Mouse (Mus musculus): ENCODE measurements around the gene Fpr-rs4.
"Not testable (repeated sequence)": the region's sequence is repeated elsewhere in the genome, so short reads cannot be mapped to it uniquely, and the experiment has no call there.

Gene Fpr-rs4

DNA sequence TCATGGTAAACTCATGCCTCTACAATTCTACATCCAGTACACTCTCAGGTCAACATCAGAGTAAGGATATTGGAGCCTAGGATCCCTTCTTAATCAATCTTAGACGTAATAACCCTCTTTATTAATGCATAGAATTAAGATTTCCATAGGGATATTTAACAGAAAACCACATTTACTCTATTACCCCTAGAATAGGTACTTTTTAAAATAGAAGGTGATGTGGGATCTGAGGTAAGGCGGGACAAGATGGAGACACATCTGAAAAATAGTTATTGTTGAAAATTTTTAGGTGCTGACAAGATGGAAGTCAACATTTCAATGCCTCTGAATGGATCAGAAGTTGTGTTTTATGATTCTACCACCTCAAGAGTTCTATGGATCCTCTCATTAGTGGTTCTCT lies at the start of gene Fpr-rs4:
Gene Fpr-rs4, plus strand, starts transcription at position 301 of the 400 bp plus-strand sequence.
- no peak for DNase-seq

DNA sequence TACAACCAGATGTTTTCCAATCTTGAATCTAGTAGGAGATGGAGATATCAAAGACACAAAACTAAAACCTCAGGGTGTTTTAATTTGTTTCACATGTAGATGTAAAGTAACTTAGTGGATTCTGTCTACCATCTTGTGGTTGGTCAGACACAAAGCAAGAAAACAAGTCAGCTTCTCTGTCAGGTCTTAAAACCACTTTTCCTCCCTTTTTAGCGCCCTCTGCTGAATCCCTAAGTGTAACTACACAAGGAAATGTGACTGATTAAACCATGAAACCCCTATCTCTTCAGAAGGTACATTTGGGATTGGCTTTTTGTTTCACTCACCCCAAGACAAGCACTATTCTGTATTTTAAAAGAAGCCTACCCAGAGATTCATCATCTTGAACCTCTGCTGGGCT lies 48.1 kb upstream of the Fpr-rs4 start:
- peak; percentile 0 for DNase-seq

DNA sequence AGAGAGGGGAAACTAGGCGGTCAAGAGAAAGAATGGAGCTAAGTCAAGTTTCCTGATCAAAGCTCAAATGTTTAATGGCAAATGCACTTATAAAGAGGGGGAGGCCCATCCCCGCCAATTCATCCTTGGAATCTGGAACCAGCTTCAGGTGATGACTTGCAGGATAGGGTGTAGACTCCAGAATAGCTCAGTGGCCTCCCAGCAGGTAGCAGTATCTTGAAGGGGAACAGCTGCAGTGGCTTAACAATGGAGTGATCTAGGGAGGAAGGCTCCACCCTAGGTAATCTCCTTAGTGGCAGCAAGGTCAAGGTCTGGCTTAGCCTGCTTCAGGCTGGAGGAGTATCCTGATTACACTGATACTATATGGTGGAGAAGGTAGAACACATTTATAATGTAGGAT lies 40.3 kb upstream of the Fpr-rs4 start:
- DNase-seq, result not testable (repeated sequence)

DNA sequence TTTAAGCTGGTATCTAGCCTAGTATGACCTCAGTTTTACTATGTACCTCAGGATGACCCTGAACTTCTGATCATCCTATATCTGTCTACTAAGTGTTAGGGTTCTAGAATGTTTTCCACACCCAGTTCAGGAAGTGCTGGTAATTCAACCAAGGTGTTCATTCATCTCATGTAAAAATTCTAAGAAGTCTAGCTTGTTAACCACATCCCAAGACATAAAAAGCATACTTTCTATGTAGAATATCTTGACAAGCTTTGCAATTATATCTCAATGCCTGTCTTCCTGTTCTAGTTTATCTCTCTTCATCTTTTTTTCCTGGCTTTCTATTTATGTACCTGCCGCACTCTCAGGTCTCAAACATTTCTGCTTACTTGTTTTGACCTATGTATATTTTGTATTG lies 16.8 kb upstream of the Fpr-rs4 start:
- no peak for DNase-seq

DNA sequence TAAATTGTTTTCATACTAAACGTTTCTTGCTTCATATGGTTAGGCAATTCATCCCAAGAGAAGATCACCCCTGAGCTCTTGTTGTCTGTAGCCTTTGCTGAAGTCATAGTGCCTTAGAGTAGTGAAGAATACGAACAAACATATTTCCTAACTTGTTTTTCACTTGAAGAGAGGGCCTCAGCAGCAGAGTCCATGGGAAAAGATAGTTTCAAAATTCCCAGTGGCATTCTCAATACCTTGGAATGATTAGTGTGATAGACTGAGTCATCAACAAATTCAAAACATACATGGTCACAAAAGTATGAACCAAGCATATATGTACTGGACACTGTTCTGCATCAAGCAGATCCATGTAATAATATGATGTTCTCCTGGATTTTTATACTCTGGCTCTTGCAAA lies 27.6 kb downstream of the Fpr-rs4 start, which contains the start of gene Vmn2r124:
Gene Vmn2r124, plus strand, starts transcription at position 301 of the 400 bp plus-strand sequence.
- no peak for DNase-seq

All from retina, postnatal 1 day (tissue).